Mouse (Mus musculus): Measurements from ENCODE around the gene Adcy1. TPM values are rescaled to one million over a fixed set of nuclear protein-coding genes. Genes with fewer than 3 reads are reported as not detected.

Gene Adcy1
- polyA plus RNA-seq, 1 experiment from 2014 or later: 1.1 TPM

DNA sequence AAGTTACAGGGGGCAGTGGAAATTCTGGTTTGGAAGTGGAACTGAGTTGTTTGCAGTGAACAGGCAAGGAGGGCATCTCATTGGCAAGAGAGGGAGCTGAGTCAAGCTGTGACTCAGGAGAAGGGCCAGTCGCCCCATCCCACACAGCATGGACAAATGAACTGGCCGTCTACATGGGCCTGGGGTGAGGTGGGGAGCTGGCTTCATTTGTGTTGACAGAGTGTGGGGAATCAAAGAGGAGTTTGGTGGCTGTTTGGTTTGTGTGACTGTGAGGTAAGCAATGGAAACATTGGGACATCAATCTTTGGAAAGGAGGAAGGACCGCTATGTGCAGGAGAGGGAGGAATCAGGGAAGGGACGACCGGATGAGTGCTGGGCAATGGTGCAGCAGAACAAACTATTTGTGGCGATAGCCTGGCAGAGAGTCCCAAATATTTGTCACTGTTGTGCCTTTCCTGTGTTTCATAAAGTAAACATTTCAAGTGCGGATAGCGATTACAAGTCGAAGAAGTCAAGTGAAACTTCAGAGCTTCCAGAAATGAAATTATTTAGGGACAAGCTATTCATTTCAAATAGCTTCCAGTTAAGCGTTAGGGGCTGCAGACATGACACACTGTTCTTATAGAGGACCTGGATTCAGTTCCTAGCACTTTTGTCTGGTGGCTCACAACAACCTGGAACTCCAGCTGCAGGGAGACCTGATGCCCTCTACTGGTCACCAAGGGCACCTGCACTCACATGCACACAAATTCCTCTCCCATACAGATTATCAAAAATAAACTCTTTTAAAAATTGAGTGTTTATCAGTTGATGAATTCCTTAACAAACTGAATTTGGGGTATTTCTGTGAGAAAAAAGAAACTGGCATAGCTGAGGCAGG lies 131.4 kb downstream of the Adcy1 start:
- Histone ChIP-seq H3K4me3 (no peak overlapping the region), H3K27ac (no peak overlapping the region), H3K9ac (no peak overlapping the region), H3K4me1 (no peaks in the 10 kb centered on the region; the same call in 1 of the 2 replicates), H3K27me3 (no peaks in the 10 kb centered on the region), H3K36me3 (no peaks in the 10 kb centered on the region), H3K4me2 (replicated peaks) (no peak overlapping the region), H3K9me3 (no peaks in the 10 kb centered on the region)
- no peak for ATAC-seq (ENCODE audit: low FRiP score, low read depth)
- 95% methylated on average over 10 of the region's 10 CpGs for WGBS

DNA sequence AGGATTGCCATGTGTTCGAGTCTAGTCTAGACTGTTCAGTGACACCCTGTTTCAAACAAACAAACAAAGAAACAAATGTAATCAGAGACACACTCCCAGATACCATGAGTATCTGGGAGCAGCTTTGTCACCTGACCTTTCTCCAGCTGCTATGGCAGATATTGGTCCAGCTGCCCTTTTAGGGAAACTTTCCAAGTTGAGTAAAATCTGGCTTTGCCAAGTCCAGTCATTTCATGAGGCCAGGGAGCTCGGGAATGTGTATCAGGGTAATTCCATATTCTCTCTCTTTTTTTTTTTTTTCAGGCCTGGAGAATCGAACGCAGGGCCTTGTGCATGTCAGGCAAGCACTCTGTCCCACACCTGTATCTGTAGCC lies 132.0 kb downstream of the Adcy1 start:
- whole genome bisulfite sequencing: 80% methylated on average over 4 of the region's 4 CpGs
- no peak for ATAC-seq (ENCODE audit: low FRiP score, low read depth)
- no peaks in the 10 kb centered on the region for H3K36me3 ChIP-seq
- H3K27ac ChIP-seq: no peak overlapping the region
- no peak overlapping the region for H3K4me3 ChIP-seq
- no peaks in the 10 kb centered on the region for H3K9me3 ChIP-seq
- H3K4me1 ChIP-seq: no peaks in the 10 kb centered on the region
- H3K27me3 ChIP-seq: no peaks in the 10 kb centered on the region
- H3K4me2 ChIP-seq (replicated peaks): no peak overlapping the region
- no peak overlapping the region for H3K9ac ChIP-seq

DNA sequence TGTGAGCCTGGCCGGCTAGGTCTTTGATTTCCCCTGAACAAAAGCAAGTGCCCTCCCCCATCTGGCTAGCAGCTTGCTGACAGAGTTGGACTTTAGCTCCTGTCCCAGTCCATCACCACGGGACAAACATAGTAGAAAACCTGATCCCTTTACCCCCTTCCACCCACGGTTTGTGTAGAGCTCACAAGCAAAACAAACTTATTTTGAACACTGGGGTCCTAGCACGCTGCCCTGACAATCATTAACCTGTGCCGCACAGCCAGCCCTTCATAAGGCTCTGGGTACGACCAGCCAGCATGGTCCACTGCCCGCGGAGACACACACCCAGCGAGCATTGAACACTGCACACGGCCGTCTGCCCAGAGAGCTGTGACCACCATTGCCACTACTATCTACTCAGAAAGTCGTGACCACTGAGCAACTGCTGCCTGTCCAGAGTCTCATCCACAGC lies 134.2 kb downstream of the Adcy1 start, which contains the start of gene Igfbp1:
Igfbp1 (plus strand) TSS at position 292 of the 451 bp plus-strand sequence.
- Histone ChIP-seq H3K4me3 (no peak within 1 kb of the TSS), H3K4me1 (no peaks in the 10 kb centered on the region), H3K4me2 (replicated peaks) (no peak within 1 kb of the TSS), H3K9me3 (no peaks in the 10 kb centered on the region), H3K27me3 (no peaks in the 10 kb centered on the region), H3K36me3 (no peaks in the 10 kb centered on the region), H3K27ac (peak within 1 kb of the TSS; percentile 52), H3K9ac (no peak within 1 kb of the TSS)
- 0 out of 2 replicates have a peak, but pooled peaks have one; percentile 10 for ATAC-seq (ENCODE audit: low FRiP score, low read depth)
- 65% methylated on average over 12 of the region's 12 CpGs for WGBS

DNA sequence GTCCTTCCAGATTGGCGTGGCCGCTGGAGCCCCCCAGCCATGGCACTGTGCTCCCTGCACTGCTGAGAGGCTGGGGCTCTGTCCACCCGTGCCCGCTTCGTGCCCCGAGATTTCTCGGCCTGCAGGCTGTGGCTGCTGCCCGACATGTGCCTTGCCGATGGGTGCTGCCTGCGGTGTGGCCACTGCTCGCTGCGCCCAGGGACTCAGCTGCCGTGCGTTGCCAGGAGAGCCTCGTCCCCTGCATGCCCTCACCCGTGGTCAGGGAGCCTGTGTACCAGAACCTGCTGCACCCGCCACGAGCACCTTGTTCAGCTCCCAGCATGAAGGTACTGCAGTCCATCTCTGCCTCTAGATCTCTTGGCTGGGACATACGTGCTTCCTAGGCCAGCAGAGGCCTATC lies 134.7 kb downstream of the Adcy1 start:
- 92% methylated on average over 19 of the region's 19 CpGs for WGBS
- no peaks in the 10 kb centered on the region for H3K36me3 ChIP-seq
- no peaks in the 10 kb centered on the region for H3K9me3 ChIP-seq
- H3K4me3 ChIP-seq: no peak overlapping the region
- no peak overlapping the region for H3K4me2 ChIP-seq (replicated peaks)
- H3K9ac ChIP-seq: no peak overlapping the region
- peak overlapping the region; percentile 52 for H3K27ac ChIP-seq
- no peak for ATAC-seq (ENCODE audit: low FRiP score, low read depth)
- H3K27me3 ChIP-seq: no peaks in the 10 kb centered on the region
- no peaks in the 10 kb centered on the region for H3K4me1 ChIP-seq

DNA sequence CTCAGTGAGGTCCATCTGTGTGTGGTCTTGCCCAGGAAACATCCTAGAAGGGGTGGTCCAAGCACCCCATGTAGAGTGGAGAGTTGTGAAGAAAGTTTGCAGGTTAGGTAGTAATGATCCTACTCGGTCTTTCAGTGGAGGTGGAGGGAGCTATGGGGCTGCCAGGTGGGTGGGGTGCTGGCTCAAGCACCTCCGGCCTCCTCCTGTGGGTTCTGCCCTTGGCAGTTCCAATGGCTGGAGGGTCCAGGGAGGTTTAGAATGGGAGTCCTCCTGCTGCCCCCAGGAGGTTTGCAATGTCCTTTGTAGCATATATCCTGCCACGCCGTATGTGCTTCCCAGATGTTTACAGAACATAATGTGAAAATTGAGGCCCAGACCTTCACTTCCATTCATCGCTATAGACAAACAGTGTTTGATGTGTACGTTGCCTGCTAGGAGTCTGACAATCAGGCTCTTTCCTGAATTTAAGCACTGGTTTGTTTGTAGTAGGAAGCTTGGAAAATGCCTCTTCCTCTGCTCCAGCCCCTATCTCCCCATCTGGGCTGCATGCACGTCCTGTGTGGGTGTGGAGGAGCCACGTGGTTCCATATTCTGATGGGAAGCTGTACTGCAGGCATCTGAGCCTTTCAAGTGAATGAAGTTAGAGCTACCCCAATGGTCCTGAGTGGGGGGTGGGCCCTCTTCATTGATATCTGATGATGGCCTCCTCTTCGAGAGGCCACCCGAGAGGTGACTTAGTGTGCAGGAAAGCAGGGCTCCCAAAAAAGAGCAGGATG lies 135.4 kb downstream of the Adcy1 start:
- WGBS: 79% methylated on average over 10 of the region's 10 CpGs
- Histone ChIP-seq H3K9ac (no peak overlapping the region), H3K9me3 (no peaks in the 10 kb centered on the region), H3K4me2 (replicated peaks) (no peak overlapping the region), H3K36me3 (no peaks in the 10 kb centered on the region), H3K27me3 (no peaks in the 10 kb centered on the region), H3K27ac (peak overlapping the region; percentile 52; the same call in 1 of the 2 replicates), H3K4me1 (no peaks in the 10 kb centered on the region), H3K4me3 (no peak overlapping the region)
- ATAC-seq (ENCODE audit: low FRiP score, low read depth): 0 out of 2 replicates have a peak, but pooled peaks have one; percentile 3

DNA sequence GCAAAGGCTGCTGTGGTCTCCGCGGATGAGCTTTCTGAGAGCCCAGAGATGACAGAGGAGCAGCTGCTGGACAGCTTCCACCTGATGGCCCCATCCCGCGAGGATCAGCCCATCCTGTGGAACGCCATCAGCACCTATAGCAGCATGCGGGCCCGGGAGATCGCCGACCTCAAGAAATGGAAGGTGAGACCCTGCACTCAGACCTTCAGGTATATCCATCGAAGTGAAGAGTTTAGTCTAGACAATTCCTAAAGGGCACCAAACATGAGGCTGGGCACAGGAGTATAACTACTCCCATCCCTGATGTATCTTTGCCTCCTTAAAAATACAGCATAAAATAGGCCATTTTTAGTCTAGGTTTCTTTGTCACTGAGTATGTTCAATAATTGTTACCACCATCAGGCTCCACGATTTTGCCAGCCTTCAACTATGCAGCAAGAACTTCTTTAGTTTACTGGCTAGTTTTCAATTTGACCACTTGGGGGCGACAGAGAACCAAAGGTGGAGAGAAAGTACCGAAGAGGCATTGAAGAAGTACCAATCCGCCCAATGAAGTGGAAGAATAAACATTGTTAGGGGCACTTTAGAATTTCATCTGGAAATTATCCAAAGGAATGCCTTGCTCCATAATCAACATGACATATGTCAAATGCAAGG lies 136.6 kb downstream of the Adcy1 start:
- H3K4me2 ChIP-seq (replicated peaks): no peak overlapping the region
- no peaks in the 10 kb centered on the region for H3K9me3 ChIP-seq
- H3K36me3 ChIP-seq: no peaks in the 10 kb centered on the region
- no peak overlapping the region for H3K27ac ChIP-seq
- H3K4me3 ChIP-seq: no peak overlapping the region
- no peaks in the 10 kb centered on the region for H3K4me1 ChIP-seq
- WGBS: 53% methylated on average over 14 of the region's 14 CpGs
- ATAC-seq (ENCODE audit: low FRiP score, low read depth): no peak
- no peaks in the 10 kb centered on the region for H3K27me3 ChIP-seq
- no peak overlapping the region for H3K9ac ChIP-seq

DNA sequence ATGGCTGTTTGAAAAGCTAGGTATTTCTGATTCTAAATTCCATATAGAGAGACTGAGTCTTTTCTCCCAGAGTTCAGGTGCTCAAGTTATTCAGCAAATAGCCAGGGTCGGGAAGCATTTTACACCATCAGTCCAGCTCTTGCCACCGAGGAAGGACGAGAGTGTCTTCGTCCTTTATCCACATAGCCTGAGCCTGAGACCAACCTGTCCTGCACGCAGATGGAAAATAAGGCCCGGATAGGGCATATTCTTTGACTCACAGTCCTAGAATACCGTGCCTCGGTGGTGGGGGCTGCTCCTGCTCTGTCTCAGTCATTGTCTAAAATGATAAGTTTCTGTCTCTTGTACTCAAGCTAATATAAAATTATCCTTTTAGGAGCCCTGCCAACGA lies 137.1 kb downstream of the Adcy1 start:
- Histone ChIP-seq H3K9ac (no peak overlapping the region), H3K36me3 (no peaks in the 10 kb centered on the region), H3K27me3 (no peaks in the 10 kb centered on the region), H3K9me3 (no peaks in the 10 kb centered on the region), H3K4me1 (no peaks in the 10 kb centered on the region), H3K27ac (no peak overlapping the region), H3K4me3 (no peak overlapping the region), H3K4me2 (replicated peaks) (no peak overlapping the region)
- ATAC-seq (ENCODE audit: low FRiP score, low read depth): no peak
- 81% methylated on average over 9 of the region's 9 CpGs for WGBS

DNA sequence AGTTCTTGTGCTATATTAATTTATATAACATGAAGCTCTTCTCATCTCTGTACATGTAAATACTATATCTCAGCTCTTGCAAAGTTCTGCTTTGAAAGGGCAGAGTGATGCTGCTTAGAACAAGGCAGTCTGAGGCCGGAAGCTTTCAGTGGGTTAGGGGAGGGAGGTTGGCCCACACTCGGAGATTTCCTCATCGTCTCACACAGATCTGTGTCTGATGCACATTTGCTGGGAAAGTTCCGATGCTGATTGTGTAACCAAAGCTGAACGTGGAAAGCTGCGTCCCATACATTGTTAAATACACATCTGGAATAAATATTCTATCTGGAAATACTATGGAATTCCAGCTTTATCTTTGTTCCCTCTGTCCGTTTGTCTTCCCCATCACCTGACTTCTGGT lies 138.9 kb downstream of the Adcy1 start:
- ATAC-seq (ENCODE audit: low FRiP score, low read depth): no peak
- Histone ChIP-seq H3K4me3 (no peak overlapping the region), H3K9ac (no peak overlapping the region), H3K27ac (no peak overlapping the region), H3K4me1 (no peaks in the 10 kb centered on the region), H3K27me3 (no peaks in the 10 kb centered on the region), H3K4me2 (replicated peaks) (no peak overlapping the region), H3K36me3 (no peaks in the 10 kb centered on the region), H3K9me3 (no peaks in the 10 kb centered on the region)
- 49% methylated on average over 7 of the region's 7 CpGs for WGBS

DNA sequence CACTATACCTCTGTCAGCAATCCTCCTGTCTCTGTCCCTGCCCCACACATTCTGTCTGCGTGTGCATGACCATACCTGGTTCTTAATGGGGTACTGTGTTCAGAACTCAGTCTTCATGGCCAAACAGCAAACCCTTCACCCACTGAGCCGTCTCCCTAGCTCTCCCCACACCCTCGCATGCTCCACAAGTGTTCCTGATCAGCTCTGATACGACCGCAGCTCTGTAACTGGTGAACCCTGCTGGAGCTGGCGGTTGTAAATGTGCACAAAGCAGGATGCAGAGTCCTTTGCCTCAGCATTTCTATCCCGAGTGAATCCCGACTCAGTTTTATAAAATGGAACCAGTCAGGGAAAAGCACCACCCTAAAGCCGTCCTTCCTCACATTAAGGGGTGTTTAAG lies 140.6 kb downstream of the Adcy1 start:
- no peak overlapping the region for H3K9ac ChIP-seq
- H3K27me3 ChIP-seq: no peaks in the 10 kb centered on the region
- peaks cover 8% of the 10 kb centered on the region for H3K36me3 ChIP-seq
- no peak overlapping the region for H3K4me3 ChIP-seq
- no peak overlapping the region for H3K4me2 ChIP-seq (replicated peaks)
- H3K9me3 ChIP-seq: no peaks in the 10 kb centered on the region
- no peak for ATAC-seq (ENCODE audit: low FRiP score, low read depth)
- WGBS: 80% methylated on average over 9 of the region's 9 CpGs
- no peak overlapping the region for H3K27ac ChIP-seq
- no peaks in the 10 kb centered on the region for H3K4me1 ChIP-seq

DNA sequence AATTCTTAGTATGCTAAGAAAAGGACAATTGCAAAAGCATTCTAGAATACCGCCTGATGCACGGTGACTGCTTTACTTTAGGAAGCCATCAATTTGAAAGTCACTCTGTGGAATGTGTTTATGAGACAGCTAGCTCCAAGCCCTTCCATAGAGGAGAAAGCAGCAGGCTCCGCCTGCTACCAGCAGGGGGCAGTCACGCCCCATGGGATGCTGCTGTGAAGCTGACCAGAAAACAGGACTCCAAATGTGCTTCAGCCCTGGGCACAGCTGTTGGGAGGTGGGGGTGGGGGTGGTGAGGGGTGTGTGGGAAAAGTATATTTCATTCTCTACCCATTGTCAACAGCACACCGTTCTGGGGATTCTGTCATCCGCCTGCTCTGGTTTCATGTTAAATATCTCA lies 147.1 kb downstream of the Adcy1 start:
- H3K4me1 ChIP-seq: peaks cover 31% of the 10 kb centered on the region
- peaks cover 45% of the 10 kb centered on the region for H3K27me3 ChIP-seq
- no peaks in the 10 kb centered on the region for H3K9me3 ChIP-seq
- no peak overlapping the region for H3K27ac ChIP-seq
- H3K4me3 ChIP-seq: peak overlapping the region; percentile 33
- 11% methylated on average over 6 of the region's 6 CpGs for WGBS
- peak; percentile 24; the same call in 1 of the 2 replicates for ATAC-seq (ENCODE audit: low FRiP score, low read depth)
- H3K36me3 ChIP-seq: peaks cover 18% of the 10 kb centered on the region
- no peak overlapping the region for H3K9ac ChIP-seq
- peak overlapping the region; percentile 54 for H3K4me2 ChIP-seq (replicated peaks)

DNA sequence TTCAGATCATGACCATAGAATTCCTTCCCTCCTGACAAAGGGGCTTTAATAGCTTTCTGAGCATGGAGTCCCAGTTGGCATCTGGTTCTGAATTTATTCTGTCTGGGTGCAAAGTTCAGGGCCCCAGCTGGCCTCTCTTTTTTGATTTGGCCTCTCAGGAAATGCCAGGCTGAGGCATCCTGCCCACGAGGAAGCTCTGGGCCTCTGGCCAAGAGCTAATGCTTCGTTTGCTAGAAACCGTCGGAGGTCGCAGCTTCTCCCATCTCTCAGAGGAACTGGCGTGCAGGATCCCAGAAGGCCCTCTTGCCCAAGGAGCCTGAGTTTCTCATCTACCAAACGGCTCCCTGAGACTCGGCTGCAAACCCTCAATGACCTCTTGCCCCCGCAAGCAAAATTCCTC lies 147.9 kb downstream of the Adcy1 start:
- Histone ChIP-seq H3K4me1 (peaks cover 31% of the 10 kb centered on the region), H3K27ac (no peak overlapping the region)
- no peak for ATAC-seq (ENCODE audit: low FRiP score, low read depth)

More for the DNA sequence above, 147.9 kb downstream of the Adcy1 start:
- peak overlapping the region; percentile 54 for H3K4me2 ChIP-seq (replicated peaks)
- H3K36me3 ChIP-seq: peaks cover 18% of the 10 kb centered on the region
- peak overlapping the region; percentile 40; the same call in 1 of the 2 replicates for H3K9ac ChIP-seq
- H3K27me3 ChIP-seq: peaks cover 47% of the 10 kb centered on the region
- WGBS: 7% methylated on average over 9 of the region's 9 CpGs
- no peaks in the 10 kb centered on the region for H3K9me3 ChIP-seq
- peak overlapping the region; percentile 33 for H3K4me3 ChIP-seq

Measured in limb, embryonic 13.5 days (tissue).